Mouse (Mus musculus) kidney, adult 2 months (tissue): ENCODE data around the gene Actr6.

ENCODE experiments used
- CTCF ChIP-seq: fragments of 200-500 bp; conservative IDR thresholded peaks from 2 replicates; pipeline ENCODE4 v1.5.1; 2011; ENCODE audit warnings: low read depth, mild to moderate bottlenecking, control low read depth, low read length, moderate library complexity, mixed read lengths; ENCODE audit not compliant: insufficient read depth, insufficient read length
- POLR2A ChIP-seq: fragments of 200-500 bp; IDR thresholded peaks from one replicate; pipeline ENCODE4 v1.6.1; 2011; ENCODE audit warnings: low read depth, low read length, control low read depth

DNA sequence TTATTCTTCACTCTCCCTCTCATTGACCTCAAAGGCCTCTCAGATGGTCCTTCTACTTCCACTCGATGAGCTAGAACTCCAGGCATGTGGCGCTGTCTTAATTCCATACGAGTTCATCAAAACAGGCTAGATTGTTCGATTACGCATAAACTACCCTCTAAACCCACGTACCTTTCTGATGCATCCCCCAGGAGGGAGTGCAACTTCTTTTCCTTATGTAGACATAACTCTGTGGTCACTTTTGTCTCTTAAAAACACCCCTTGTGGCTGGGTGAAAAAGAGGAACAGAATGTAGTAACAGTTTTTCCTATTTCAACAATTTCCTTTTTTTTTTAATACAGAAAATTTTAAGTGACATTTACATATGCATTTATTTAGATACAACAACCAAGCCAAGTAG lies 8.9 kb upstream of the Actr6 start:
- no peak for TF ChIP-seq CTCF
- TF ChIP-seq POLR2A = no peak
